Mouse (Mus musculus) liver, embryonic 15.5 days (tissue): ENCODE results near the gene Specc1l. TPM values are rescaled to one million over a fixed set of nuclear protein-coding genes. Genes with fewer than 3 reads are reported as not detected.
"Not testable (repeated sequence)": the region's sequence is repeated elsewhere in the genome, so short reads cannot be mapped to it uniquely, and the experiment has no call there.

Experiments
- ATAC-seq: fragments of 200-750 bp; cut with Nextera tagmentation; 2 replicates; pipeline ENCODE4 v1.8.0; 2017; ENCODE audit warnings: moderate number of reproducible peaks, mild to moderate bottlenecking, moderate library complexity; ENCODE audit not compliant: insufficient read depth
- H3K27ac ChIP-seq: fragments of 300-500 bp; sonication (generic); replicated peaks from 2 replicates; pipeline ENCODE4 v1.5.1; 2015; ENCODE audit warnings: mild to moderate bottlenecking, inconsistent platforms
- H3K27me3 ChIP-seq: fragments of 300-500 bp; sonication (generic); 2 replicates; pipeline ENCODE4 v1.6.1; 2015; ENCODE audit warnings: mild to moderate bottlenecking, inconsistent platforms
- H3K36me3 ChIP-seq: fragments of 300-500 bp; sonication (generic); replicated peaks from 2 replicates; pipeline ENCODE4 v1.6.1; 2015; ENCODE audit warnings: moderate library complexity, mild to moderate bottlenecking, inconsistent platforms
- H3K4me1 ChIP-seq: fragments of 300-500 bp; sonication (generic); replicated peaks from 2 replicates; pipeline ENCODE4 v1.6.1; 2015; ENCODE audit warnings: inconsistent platforms
- H3K4me2 ChIP-seq: fragments of 300-500 bp; sonication (generic); 2 replicates; pipeline ENCODE4 v1.6.1; 2015; ENCODE audit warnings: moderate library complexity, mild to moderate bottlenecking, inconsistent platforms
- H3K4me3 ChIP-seq: fragments of 300-500 bp; sonication (generic); replicated peaks from 2 replicates; pipeline ENCODE4 v1.5.1; 2015; ENCODE audit warnings: mild to moderate bottlenecking, inconsistent platforms
- H3K9ac ChIP-seq: fragments of 300-500 bp; sonication (generic); 2 replicates; pipeline ENCODE4 v1.6.1; 2015; ENCODE audit warnings: moderate library complexity, mild to moderate bottlenecking, inconsistent platforms
- H3K9me3 ChIP-seq: fragments of 300-500 bp; sonication (generic); replicated peaks from 2 replicates; pipeline ENCODE4 v1.6.1; 2016; ENCODE audit warnings: inconsistent platforms
- WGBS: fragments of 180-500 bp; shearing (Covaris S2); methylation state at CpG from one replicate; pipeline ENCODE4 v1.1.7; 2015; ENCODE audit warnings: mixed read lengths; ENCODE audit not compliant: insufficient replicate concordance; 5-methylcytosine and 5-hydroxymethylcytosine counted together
- polyA plus RNA-seq: library from polyadenylated mRNA; unstranded; fragments of >200 nt; fragmentation: Nextera tagmentation; extraction: Ambion mirVana; gene quantifications from 2 replicates; pipeline ENCODE4 v1.2.1, GENCODE M21; 2015

Specc1l gene
- polyA plus RNA-seq, 1 experiment from 2014 or later = 5.0 TPM

DNA sequence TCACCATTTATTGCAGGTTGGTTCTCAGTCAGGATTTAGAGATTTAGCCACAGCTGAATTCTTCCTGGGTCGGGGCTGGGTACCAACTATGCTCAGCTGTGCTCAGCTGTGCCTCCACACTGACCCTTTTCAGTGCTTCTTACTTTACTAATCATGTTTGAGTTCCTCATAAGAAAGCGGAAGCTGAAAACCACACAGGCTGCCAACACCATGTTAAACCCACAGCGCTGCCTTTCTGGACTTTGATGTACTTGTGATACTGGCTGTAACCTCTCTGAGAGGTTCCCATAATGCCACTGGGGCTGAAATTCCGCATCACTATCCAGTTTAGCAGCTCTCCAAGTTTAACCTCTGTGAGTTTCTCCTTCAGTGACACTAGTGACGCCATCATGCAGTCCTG lies 70.8 kb downstream of the Specc1l start:
- Histone ChIP-seq H3K27me3 (no peaks in the 10 kb centered on the region), H3K4me2 (no peak overlapping the region), H3K9me3 (no peaks in the 10 kb centered on the region), H3K9ac (no peak overlapping the region), H3K4me3 (no peak overlapping the region), H3K36me3 (peaks cover 22% of the 10 kb centered on the region; the same call in 1 of the 2 replicates), H3K27ac (no peak overlapping the region), H3K4me1 (no peaks in the 10 kb centered on the region)
- no peak for ATAC-seq
- WGBS = 42% methylated on average over 5 of the region's 5 CpGs

DNA sequence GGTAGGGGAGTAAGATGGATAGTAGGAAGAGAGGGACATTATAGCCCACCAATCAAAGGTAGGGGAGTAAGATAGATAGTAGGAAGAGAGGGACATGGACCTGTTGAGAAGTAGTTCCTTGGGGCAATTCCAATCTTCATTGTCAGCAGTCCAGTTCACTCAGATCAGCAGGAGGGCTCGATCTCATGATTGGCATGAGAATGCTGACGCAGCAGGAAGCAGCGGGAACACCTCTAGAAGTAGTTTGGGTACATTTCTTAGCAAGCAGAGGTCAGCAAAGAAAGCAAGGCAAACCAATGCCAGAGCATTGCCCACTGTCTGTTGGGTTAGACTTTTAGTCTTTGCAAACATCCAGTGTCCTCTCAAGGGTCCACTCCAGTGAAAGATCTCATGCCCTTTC lies 71.9 kb downstream of the Specc1l start:
- H3K4me3 ChIP-seq = no peak overlapping the region
- no peak for ATAC-seq
- 76% methylated on average over 3 of the region's 3 CpGs for WGBS
- H3K27me3 ChIP-seq = no peaks in the 10 kb centered on the region
- H3K4me2 ChIP-seq = no peak overlapping the region
- no peaks in the 10 kb centered on the region for H3K9me3 ChIP-seq
- peaks cover 4% of the 10 kb centered on the region; the same call in 1 of the 2 replicates for H3K4me1 ChIP-seq
- H3K27ac ChIP-seq = no peak overlapping the region
- H3K36me3 ChIP-seq = peaks cover 22% of the 10 kb centered on the region; the same call in 1 of the 2 replicates
- H3K9ac ChIP-seq = no peak overlapping the region

GRCm38 (mm10) chr10:75288579-75288978 lies 76.7 kb downstream of the Specc1l start:
- Histone ChIP-seq H3K4me3 (no peak overlapping the region), H3K36me3 (peaks cover 7% of the 10 kb centered on the region; the same call in 1 of the 2 replicates), H3K4me1 (peaks cover 11% of the 10 kb centered on the region), H3K4me2 (no peak overlapping the region), H3K27ac (no peak overlapping the region), H3K9ac (no peak overlapping the region), H3K9me3 (no peaks in the 10 kb centered on the region), H3K27me3 (no peaks in the 10 kb centered on the region)
- WGBS = 45% methylated on average over 7 of the region's 7 CpGs
- no peak for ATAC-seq

DNA sequence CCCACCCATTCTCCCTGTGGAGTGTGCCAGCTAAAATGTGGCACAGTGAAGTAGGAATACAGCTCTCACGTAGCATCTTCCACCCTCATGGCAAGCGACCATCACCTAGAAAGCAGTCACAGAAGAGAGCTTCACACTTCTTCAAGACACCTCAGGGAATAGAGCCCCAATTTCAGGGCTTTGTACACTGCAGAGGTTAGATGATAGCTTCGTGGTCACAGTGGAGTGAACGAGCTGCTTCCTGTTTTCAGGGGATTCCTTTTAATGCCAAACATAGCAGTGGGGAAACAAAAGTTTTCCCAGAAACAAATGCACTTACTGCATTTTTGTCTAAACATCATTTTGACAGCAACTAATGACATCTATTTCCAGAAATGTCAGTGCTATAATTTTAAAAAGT lies 77.5 kb downstream of the Specc1l start:
- Histone ChIP-seq H3K4me2 (no peak overlapping the region), H3K9me3 (no peaks in the 10 kb centered on the region), H3K36me3 (0 out of 2 replicates have a peak, but pooled peaks cover 4% of the 10 kb centered on the region), H3K27me3 (no peaks in the 10 kb centered on the region), H3K27ac (no peak overlapping the region), H3K4me3 (no peak overlapping the region), H3K9ac (no peak overlapping the region), H3K4me1 (peaks cover 11% of the 10 kb centered on the region)
- WGBS = 39% methylated on average over 4 of the region's 4 CpGs
- ATAC-seq = no peak

GRCm38 (mm10) chr10:75290650-75291049 lies 78.8 kb downstream of the Specc1l start:
- H3K4me3 ChIP-seq = no peak overlapping the region
- ATAC-seq = no peak
- no peaks in the 10 kb centered on the region for H3K9me3 ChIP-seq
- 0 out of 2 replicates have a peak, but pooled peaks cover 4% of the 10 kb centered on the region for H3K36me3 ChIP-seq
- H3K4me1 ChIP-seq = peaks cover 11% of the 10 kb centered on the region
- no peak overlapping the region for H3K9ac ChIP-seq
- no peak overlapping the region for H3K4me2 ChIP-seq
- no peaks in the 10 kb centered on the region for H3K27me3 ChIP-seq
- no peak overlapping the region for H3K27ac ChIP-seq
- 68% methylated on average over 5 of the region's 5 CpGs for WGBS

DNA sequence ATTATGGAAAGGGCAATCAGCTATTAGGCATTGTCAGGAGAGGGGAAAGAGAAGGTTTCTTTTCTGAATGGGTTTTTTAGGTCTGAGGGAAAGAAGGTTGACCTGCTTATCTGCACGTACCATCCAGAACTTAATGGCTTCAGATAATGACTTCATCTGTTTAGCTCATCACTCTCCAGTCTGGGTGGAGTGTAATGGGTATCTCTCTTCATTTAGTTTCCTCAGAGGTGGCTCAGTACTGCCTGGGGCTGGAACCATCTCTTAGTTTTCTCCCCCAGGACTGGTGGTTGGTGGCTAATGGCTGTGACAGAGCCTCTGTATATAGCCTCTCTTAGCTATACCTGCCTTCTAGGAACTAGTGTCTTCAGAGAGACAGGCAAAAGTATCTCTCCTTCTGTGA lies 79.5 kb downstream of the Specc1l start:
- no peak overlapping the region for H3K4me2 ChIP-seq
- no peak overlapping the region for H3K9ac ChIP-seq
- H3K4me1 ChIP-seq = peaks cover 11% of the 10 kb centered on the region
- no peaks in the 10 kb centered on the region for H3K9me3 ChIP-seq
- WGBS = 39% methylated on average over 1 of the region's 1 CpGs
- H3K27ac ChIP-seq = no peak overlapping the region
- H3K27me3 ChIP-seq = no peaks in the 10 kb centered on the region
- ATAC-seq = no peak
- H3K36me3 ChIP-seq = peaks cover 4% of the 10 kb centered on the region; the same call in 1 of the 2 replicates
- H3K4me3 ChIP-seq = no peak overlapping the region

- H3K4me2 ChIP-seq, ATAC-seq, H3K9me3 ChIP-seq, H3K36me3 ChIP-seq, H3K27me3 ChIP-seq, H3K4me3 ChIP-seq, H3K9ac ChIP-seq, H3K27ac ChIP-seq: not testable (repeated sequence)
- 78% methylated on average over 8 of the region's 8 CpGs for WGBS
- peaks cover 11% of the 10 kb centered on the region for H3K4me1 ChIP-seq
These were observed 80.3 kb downstream of the Specc1l start for GRCm38 (mm10) chr10:75292206-75292605.

DNA sequence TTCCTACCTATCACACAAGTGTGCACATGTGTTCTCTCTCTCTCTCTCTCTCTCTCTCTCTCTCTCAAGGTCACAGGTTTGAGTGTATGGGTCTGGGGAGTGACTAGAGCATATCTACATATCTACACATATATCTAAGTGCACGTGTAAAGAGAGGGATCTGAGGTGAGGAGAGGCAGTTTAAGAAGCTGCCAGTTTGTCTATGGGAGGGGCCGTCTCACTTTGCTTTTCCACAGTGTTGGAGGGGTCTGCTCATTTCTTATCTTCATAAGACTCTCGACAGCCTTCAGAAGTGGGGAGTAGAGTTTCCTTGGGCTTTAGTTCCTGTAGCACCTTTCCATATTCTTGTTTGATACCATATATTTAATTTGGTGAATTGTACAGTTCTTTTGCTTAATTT lies 81.4 kb downstream of the Specc1l start:
- WGBS = 23% methylated on average over 3 of the region's 3 CpGs

GRCm38 (mm10) chr10:75294362-75294761 lies 82.5 kb downstream of the Specc1l start:
- Histone ChIP-seq H3K27me3 (no peaks in the 10 kb centered on the region), H3K9ac (no peak overlapping the region), H3K4me2 (no peak overlapping the region), H3K9me3 (no peaks in the 10 kb centered on the region), H3K36me3 (peaks cover 4% of the 10 kb centered on the region; the same call in 1 of the 2 replicates), H3K27ac (no peak overlapping the region), H3K4me1 (peaks cover 5% of the 10 kb centered on the region), H3K4me3 (no peak overlapping the region)
- WGBS = 70% methylated on average over 4 of the region's 4 CpGs
- ATAC-seq = no peak

More for the DNA sequence above, 81.4 kb downstream of the Specc1l start:
- Histone ChIP-seq H3K27me3 (no peaks in the 10 kb centered on the region), H3K4me2 (no peak overlapping the region), H3K9ac (no peak overlapping the region), H3K27ac (no peak overlapping the region), H3K36me3 (peaks cover 4% of the 10 kb centered on the region; the same call in 1 of the 2 replicates), H3K9me3 (no peaks in the 10 kb centered on the region), H3K4me3 (no peak overlapping the region), H3K4me1 (peaks cover 11% of the 10 kb centered on the region)
- no peak for ATAC-seq

GRCm38 (mm10) chr10:75294926-75295325 lies 83.1 kb downstream of the Specc1l start:
- no peak for ATAC-seq

DNA sequence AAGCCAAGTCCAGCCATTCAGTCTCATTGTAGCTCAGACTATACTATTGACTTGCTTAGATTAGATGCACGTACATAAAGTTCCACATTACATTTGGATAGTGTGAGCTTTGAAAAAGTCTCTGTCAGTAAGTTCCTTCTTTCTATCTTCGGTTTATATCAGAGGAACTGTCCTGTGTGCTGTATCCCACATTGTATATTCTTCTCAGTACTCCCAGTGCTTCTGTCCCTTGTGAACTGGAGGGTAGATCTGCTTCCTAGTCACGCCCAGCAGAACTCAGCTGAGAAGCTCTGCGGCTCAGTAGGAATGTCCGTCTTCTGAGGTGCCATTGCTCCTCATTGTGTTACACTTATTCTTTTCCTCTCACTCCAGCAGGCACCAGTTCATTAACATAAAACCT lies 86.7 kb downstream of the Specc1l start:
- peaks cover 27% of the 10 kb centered on the region for H3K4me1 ChIP-seq

More at GRCm38 (mm10) chr10:75294926-75295325, 83.1 kb downstream of the Specc1l start:
- Histone ChIP-seq H3K4me1 (peaks cover 5% of the 10 kb centered on the region), H3K4me2 (no peak overlapping the region), H3K9ac (no peak overlapping the region), H3K9me3 (no peaks in the 10 kb centered on the region), H3K4me3 (no peak overlapping the region), H3K27ac (no peak overlapping the region), H3K36me3 (peaks cover 4% of the 10 kb centered on the region; the same call in 1 of the 2 replicates), H3K27me3 (no peaks in the 10 kb centered on the region)
- WGBS = 51% methylated on average over 4 of the region's 4 CpGs

More for the DNA sequence above, 86.7 kb downstream of the Specc1l start:
- no peak overlapping the region for H3K9ac ChIP-seq
- WGBS = 60% methylated on average over 5 of the region's 5 CpGs
- no peak overlapping the region for H3K27ac ChIP-seq
- ATAC-seq = no peak
- H3K36me3 ChIP-seq = peaks cover 8% of the 10 kb centered on the region; the same call in 1 of the 2 replicates
- no peaks in the 10 kb centered on the region for H3K27me3 ChIP-seq
- H3K9me3 ChIP-seq = no peaks in the 10 kb centered on the region
- H3K4me2 ChIP-seq = no peak overlapping the region
- H3K4me3 ChIP-seq = no peak overlapping the region
